Comparison of ENCODE assay signal across 23 mouse cellular contexts in genomic region chr17:14342511-14342910, GRCm38 (mm10).
DNase-seq lines count a peak whose midpoint lies in the region; ATAC-seq and TF ChIP-seq lines count a peak whose summit lies in the region.
"Had no signal": no experiment of that assay in that cellular context is flagged by ENCODE, and none has a peak within 500 bp of the region (broad histone marks: within the 10 kb centered on the region; RNA-seq: fewer than 3 reads in every experiment).

No protein-coding gene starts in this region.

- H3K9me3 ChIP-seq in kidney, postnatal 0 days (replicated peaks; ENCODE audit: low read length), result no peaks in the 10 kb centered on the region
- no peaks in the 10 kb centered on the region for H3K9me3 ChIP-seq in midbrain, embryonic 11.5 days (ENCODE audit: control insufficient read depth, low read length)
- H3K9me3 ChIP-seq in midbrain, embryonic 10.5 days (replicated peaks), result no peaks in the 10 kb centered on the region
- no peaks in the 10 kb centered on the region for H3K9me3 ChIP-seq in intestine, postnatal 0 days (ENCODE audit: control insufficient read depth)
- H3K9me3 ChIP-seq: embryonic facial prominence, embryonic 12.5 days; forebrain, embryonic 12.5 days; forebrain, embryonic 15.5 days; heart, embryonic 10.5 days; heart, embryonic 13.5 days; hindbrain, embryonic 12.5 days; hindbrain, embryonic 15.5 days had no signal

- no peak for ATAC-seq in kidney, postnatal 0 days (replicated peaks; ENCODE audit: low FRiP score, low read depth)
- ATAC-seq in midbrain, embryonic 11.5 days (ENCODE audit: low FRiP score), result no peak
- no peak for ATAC-seq in intestine, postnatal 0 days
- ATAC-seq: CD4-positive, CD25-positive, alpha-beta regulatory T cell, adult 4 months; forebrain, embryonic 15.5 days had no signal

- no peak overlapping the region for H3K9ac ChIP-seq in kidney, postnatal 0 days (ENCODE audit: low read depth, low read length)
- no peak overlapping the region for H3K9ac ChIP-seq in midbrain, embryonic 11.5 days (ENCODE audit: low read length)
- no peak overlapping the region for H3K9ac ChIP-seq in intestine, postnatal 0 days (ENCODE audit: low read depth, low read length)
- H3K9ac ChIP-seq: embryonic facial prominence, embryonic 12.5 days; forebrain, embryonic 12.5 days; forebrain, embryonic 15.5 days; heart, embryonic 13.5 days; hindbrain, embryonic 12.5 days; hindbrain, embryonic 15.5 days had no signal

- H3K27ac ChIP-seq in kidney, postnatal 0 days, result no peak overlapping the region
- no peak overlapping the region for H3K27ac ChIP-seq in midbrain, embryonic 11.5 days (ENCODE audit: low read depth, low read length)
- no peak overlapping the region for H3K27ac ChIP-seq in midbrain, embryonic 10.5 days (replicated peaks)
- H3K27ac ChIP-seq in intestine, postnatal 0 days (ENCODE audit: low read depth, low read length), result no peak overlapping the region
- H3K27ac ChIP-seq: embryonic facial prominence, embryonic 12.5 days; forebrain, embryonic 12.5 days; forebrain, embryonic 15.5 days; heart, adult 2 months; heart, embryonic 10.5 days; heart, embryonic 13.5 days; hindbrain, embryonic 12.5 days; hindbrain, embryonic 15.5 days had no signal

- H3K4me3 ChIP-seq in kidney, postnatal 0 days (replicated peaks; ENCODE audit: low read depth, low read length), result no peak overlapping the region
- no peak overlapping the region for H3K4me3 ChIP-seq in midbrain, embryonic 11.5 days (ENCODE audit: low read depth, low read length)
- no peak overlapping the region for H3K4me3 ChIP-seq in midbrain, embryonic 10.5 days
- no peak overlapping the region for H3K4me3 ChIP-seq in intestine, postnatal 0 days (ENCODE audit: low read depth, low read length)
- H3K4me3 ChIP-seq: embryonic facial prominence, embryonic 12.5 days; erythroblast, embryonic 14.5 days; forebrain, embryonic 12.5 days; forebrain, embryonic 15.5 days; heart, adult 2 months; heart, embryonic 10.5 days; heart, embryonic 13.5 days; hindbrain, embryonic 12.5 days; hindbrain, embryonic 15.5 days had no signal

- no peaks in the 10 kb centered on the region for H3K36me3 ChIP-seq in kidney, postnatal 0 days (ENCODE audit: insufficient read depth, low read length)
- H3K36me3 ChIP-seq in midbrain, embryonic 11.5 days (ENCODE audit: control insufficient read depth, insufficient read depth, low read length), result no peaks in the 10 kb centered on the region
- H3K36me3 ChIP-seq in midbrain, embryonic 10.5 days, result no peaks in the 10 kb centered on the region
- peaks cover 4% of the 10 kb centered on the region; the same call in 1 of the 2 replicates for H3K36me3 ChIP-seq in intestine, postnatal 0 days (ENCODE audit: control insufficient read depth, insufficient read depth)
- H3K36me3 ChIP-seq: embryonic facial prominence, embryonic 12.5 days; forebrain, embryonic 12.5 days; forebrain, embryonic 15.5 days; heart, embryonic 10.5 days; heart, embryonic 13.5 days; hindbrain, embryonic 12.5 days; hindbrain, embryonic 15.5 days had no signal

- DNase-seq in kidney, postnatal 0 days (ENCODE audit: low spot score), result peak; percentile 21
- no peak for DNase-seq in kidney, adult 9 months
- peak; percentile 81 for DNase-seq in midbrain, embryonic 11.5 days (ENCODE audit: low spot score, missing footprints)
- no peak for DNase-seq in midbrain, embryonic 10.5 days (ENCODE audit: low spot score)
- DNase-seq in retina, postnatal 1 day, result peak; percentile 53
- DNase-seq: adrenal gland, adult 8-10 months; adrenal gland, postnatal 25 days; cerebellum, adult 11-12 months; cerebellum, adult 8-10 months; cerebellum, postnatal 36 days; embryo, embryonic 11 days; gastrocnemius, postnatal 25 days; heart, adult 2 months had no signal

- H3K4me2 ChIP-seq in kidney, postnatal 0 days (ENCODE audit: low read length), result no peak overlapping the region
- H3K4me2 ChIP-seq in midbrain, embryonic 11.5 days, result no peak overlapping the region
- H3K4me2 ChIP-seq in intestine, postnatal 0 days (replicated peaks; ENCODE audit: low read depth), result no peak overlapping the region
- H3K4me2 ChIP-seq: embryonic facial prominence, embryonic 12.5 days; forebrain, embryonic 12.5 days; forebrain, embryonic 15.5 days; heart, embryonic 13.5 days; hindbrain, embryonic 12.5 days; hindbrain, embryonic 15.5 days had no signal

- TF ChIP-seq CTCF in kidney, postnatal 0 days (IDR thresholded peaks at IDR 0.05; ENCODE audit: low read depth), result no peak
- TF ChIP-seq CTCF in intestine, postnatal 0 days (IDR thresholded peaks at IDR 0.05; ENCODE audit: low read depth), result no peak

- no peaks in the 10 kb centered on the region for H3K4me1 ChIP-seq in kidney, postnatal 0 days (replicated peaks; ENCODE audit: insufficient read depth, low read length)
- H3K4me1 ChIP-seq in midbrain, embryonic 11.5 days (ENCODE audit: control insufficient read depth, insufficient read depth, low read length), result 0 out of 2 replicates have a peak, but pooled peaks cover 2% of the 10 kb centered on the region
- H3K4me1 ChIP-seq in midbrain, embryonic 10.5 days, result peaks cover 22% of the 10 kb centered on the region
- no peaks in the 10 kb centered on the region for H3K4me1 ChIP-seq in intestine, postnatal 0 days (replicated peaks; ENCODE audit: control insufficient read depth, insufficient read depth, low read length)
- H3K4me1 ChIP-seq: forebrain, embryonic 12.5 days; forebrain, embryonic 15.5 days; heart, embryonic 13.5 days; hindbrain, embryonic 12.5 days had no signal

- WGBS in kidney, postnatal 0 days, result 49% methylated on average over 8 of the region's 8 CpGs
- WGBS in midbrain, embryonic 11.5 days, result 49% methylated on average over 8 of the region's 8 CpGs
- WGBS in midbrain, embryonic 10.5 days, result 59% methylated on average over 8 of the region's 8 CpGs
- WGBS in intestine, postnatal 0 days, result 65% methylated on average over 8 of the region's 8 CpGs

- no peaks in the 10 kb centered on the region for H3K27me3 ChIP-seq in kidney, postnatal 0 days (ENCODE audit: insufficient read depth, low read length)
- H3K27me3 ChIP-seq in midbrain, embryonic 11.5 days (ENCODE audit: control insufficient read depth, insufficient read depth, low read length), result no peaks in the 10 kb centered on the region
- H3K27me3 ChIP-seq in midbrain, embryonic 10.5 days (ENCODE audit: low read depth, poor library complexity, severe bottlenecking), result peaks cover 7% of the 10 kb centered on the region
- H3K27me3 ChIP-seq in intestine, postnatal 0 days (replicated peaks; ENCODE audit: control insufficient read depth, insufficient read depth, low read length), result no peaks in the 10 kb centered on the region
- H3K27me3 ChIP-seq: forebrain, embryonic 12.5 days; forebrain, embryonic 15.5 days; hindbrain, embryonic 12.5 days; hindbrain, embryonic 15.5 days had no signal

Comparison
In these comparisons a context has a peak if more than half of its experiments do, and no peak if none do; other contexts are left out.
1. DNase-seq: peak in kidney, postnatal 0 days (single experiment), midbrain, embryonic 11.5 days (single experiment) and retina, postnatal 1 day (single experiment); none in kidney, adult 9 months (single experiment) and midbrain, embryonic 10.5 days (single experiment).